ENCODE assay signal across 8 mouse cellular contexts in the genomic region with DNA sequence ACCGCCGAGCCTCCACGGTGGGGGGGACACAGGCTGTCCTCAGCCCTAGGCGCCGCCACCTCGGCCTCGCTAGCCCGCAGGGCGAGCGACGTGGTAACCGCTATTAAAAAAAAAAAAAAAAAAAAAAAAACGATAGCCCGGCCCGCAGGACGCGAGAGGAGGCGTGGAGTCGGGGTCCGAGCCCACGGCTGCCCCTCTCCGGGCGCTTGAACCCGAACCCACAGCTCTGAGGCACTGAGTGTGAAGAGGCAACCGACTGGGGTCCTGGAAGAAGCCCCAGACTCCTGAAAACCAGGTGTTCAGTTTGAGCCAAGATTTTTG. TPM values are rescaled to one million over a fixed set of nuclear protein-coding genes. Genes with fewer than 3 reads are reported as not detected.
DNase-seq lines count a peak whose midpoint lies in the region; ATAC-seq lines count a peak whose summit lies in the region.

No protein-coding gene starts in this region.

- H3K4me1 ChIP-seq in kidney, embryonic 14.5 days (ENCODE audit: control insufficient read depth, insufficient read depth, low read length), result peaks cover 11% of the 10 kb centered on the region; the same call in 1 of the 2 replicates
- no peaks in the 10 kb centered on the region for H3K4me1 ChIP-seq in brown adipose tissue, adult 24 weeks (ENCODE audit: control insufficient read depth, insufficient read depth, insufficient read length, low read length)
- peaks cover 19% of the 10 kb centered on the region for H3K4me1 ChIP-seq in hindbrain, embryonic 14.5 days (replicated peaks; ENCODE audit: control insufficient read depth, insufficient read depth, low read length)
- peaks cover 19% of the 10 kb centered on the region for H3K4me1 ChIP-seq in midbrain, embryonic 15.5 days

- peak overlapping the region; percentile 63 for H3K4me2 ChIP-seq in kidney, embryonic 14.5 days (replicated peaks; ENCODE audit: low read depth, low read length)
- H3K4me2 ChIP-seq in hindbrain, embryonic 14.5 days (replicated peaks), result peak overlapping the region; percentile 70
- peak overlapping the region; percentile 59 for H3K4me2 ChIP-seq in midbrain, embryonic 15.5 days

- ATAC-seq in kidney, embryonic 14.5 days (ENCODE audit: low FRiP score, low TSS enrichment), result no peak
- ATAC-seq in hindbrain, embryonic 14.5 days (ENCODE audit: low FRiP score), result no peak; the same call in 1 of the 2 replicates
- ATAC-seq in midbrain, embryonic 15.5 days (replicated peaks), result peak; percentile 21

- H3K9ac ChIP-seq in kidney, embryonic 14.5 days (ENCODE audit: low read depth, low read length), result peak overlapping the region; percentile 85
- H3K9ac ChIP-seq in hindbrain, embryonic 14.5 days, result peak overlapping the region; percentile 65
- peak overlapping the region; percentile 85 for H3K9ac ChIP-seq in midbrain, embryonic 15.5 days

- WGBS in kidney, embryonic 14.5 days, result under 1% methylated on average over 23 of the region's 25 CpGs
- WGBS in hindbrain, embryonic 14.5 days, result 0% methylated on average over 25 of the region's 25 CpGs
- WGBS in midbrain, embryonic 15.5 days, result under 1% methylated on average over 25 of the region's 25 CpGs

- H3K9me3 ChIP-seq in kidney, embryonic 14.5 days (ENCODE audit: control insufficient read depth, low read length), result no peaks in the 10 kb centered on the region
- no peaks in the 10 kb centered on the region for H3K9me3 ChIP-seq in hindbrain, embryonic 14.5 days (ENCODE audit: control insufficient read depth, low read length)
- no peaks in the 10 kb centered on the region for H3K9me3 ChIP-seq in midbrain, embryonic 15.5 days

- H3K36me3 ChIP-seq in kidney, embryonic 14.5 days (ENCODE audit: control insufficient read depth, insufficient read depth, low read length), result no peaks in the 10 kb centered on the region
- H3K36me3 ChIP-seq in hindbrain, embryonic 14.5 days (replicated peaks; ENCODE audit: control insufficient read depth, insufficient read depth), result no peaks in the 10 kb centered on the region
- H3K36me3 ChIP-seq in midbrain, embryonic 15.5 days (replicated peaks), result no peaks in the 10 kb centered on the region

- no peaks in the 10 kb centered on the region for H3K27me3 ChIP-seq in kidney, embryonic 14.5 days (ENCODE audit: control insufficient read depth, insufficient read depth, low read length)
- no peaks in the 10 kb centered on the region for H3K27me3 ChIP-seq in hindbrain, embryonic 14.5 days (ENCODE audit: control insufficient read depth, insufficient read depth, low read length)
- no peaks in the 10 kb centered on the region for H3K27me3 ChIP-seq in midbrain, embryonic 15.5 days (replicated peaks)

- DNase-seq in kidney, adult 9 months, result no peak
- no peak for DNase-seq in hindbrain, embryonic 14.5 days (ENCODE audit: low spot score)
- DNase-seq in ovary, postnatal 14 days (ENCODE audit: low spot score), result no peak
- DNase-seq in adrenal gland, adult 8-10 months, result no peak
- no peak for DNase-seq in adrenal gland, adult 18-20 months (ENCODE audit: low spot score in 2 of 2)

- peak overlapping the region; percentile 81; the same call in 1 of the 2 replicates for H3K27ac ChIP-seq in kidney, embryonic 14.5 days (ENCODE audit: low read depth, low read length)
- peak overlapping the region; percentile 73 for H3K27ac ChIP-seq in brown adipose tissue, adult 24 weeks (replicated peaks; ENCODE audit: low read depth, low read length)
- peak overlapping the region; percentile 78 for H3K27ac ChIP-seq in hindbrain, embryonic 14.5 days
- H3K27ac ChIP-seq in midbrain, embryonic 15.5 days, result peak overlapping the region; percentile 86

- peak overlapping the region; percentile 75 for H3K4me3 ChIP-seq in kidney, embryonic 14.5 days (ENCODE audit: low read length)
- H3K4me3 ChIP-seq in brown adipose tissue, adult 24 weeks (ENCODE audit: insufficient read depth, low read depth, low read length), result peak overlapping the region; percentile 98
- peak overlapping the region; percentile 44 for H3K4me3 ChIP-seq in hindbrain, embryonic 14.5 days (replicated peaks; ENCODE audit: low read length)
- peak overlapping the region; percentile 60 for H3K4me3 ChIP-seq in midbrain, embryonic 15.5 days

RNA-seq across cellular contexts. Expression of a gene that starts 11.9 kb away (rescaled TPM):
- 7.4 and 9.0 TPM in 2 replicates for polyA plus RNA-seq in kidney, embryonic 14.5 days (2014; fragmentation: Nextera tagmentation; extraction: Ambion mirVana)
- 9.2 and 14.3 TPM in 2 replicates for polyA plus RNA-seq in brown adipose tissue, adult 24 weeks (2012; ENCODE audit: insufficient read depth, insufficient read length, missing spikeins)
- polyA plus RNA-seq in hindbrain, embryonic 14.5 days (2014; fragmentation: Nextera tagmentation; extraction: Ambion mirVana), result 14.4 and 14.8 TPM in 2 replicates
- polyA plus RNA-seq in midbrain, embryonic 15.5 days (2015; fragmentation: Nextera tagmentation; extraction: Ambion mirVana), result 9.9 and 10.5 TPM in 2 replicates
- total RNA-seq in adrenal gland, adult 8-10 months (2022), result 10 to 100 TPM; 15.1 to 24.6 (median 19.1) TPM
- total RNA-seq in adrenal gland, adult 18-20 months (2021), result 10 to 100 TPM; 14.9 to 17.4 TPM

RNA-seq across cellular contexts. Expression of a gene that starts 12.3 kb away (rescaled TPM):
- 28.8 and 30.9 TPM in 2 replicates for polyA plus RNA-seq in kidney, embryonic 14.5 days (2014; fragmentation: Nextera tagmentation; extraction: Ambion mirVana)
- polyA plus RNA-seq in brown adipose tissue, adult 24 weeks (2012; ENCODE audit: insufficient read depth, insufficient read length, missing spikeins), result 6.7 and 9.0 TPM in 2 replicates
- 23.7 and 24.5 TPM in 2 replicates for polyA plus RNA-seq in hindbrain, embryonic 14.5 days (2014; fragmentation: Nextera tagmentation; extraction: Ambion mirVana)
- 27.3 and 29.2 TPM in 2 replicates for polyA plus RNA-seq in midbrain, embryonic 15.5 days (2015; fragmentation: Nextera tagmentation; extraction: Ambion mirVana)
- 10 to 100 TPM; 24.3 to 28.4 (median 24.9) TPM for total RNA-seq in adrenal gland, adult 8-10 months (2022)
- 10 to 100 TPM; 12.3 to 15.4 TPM for total RNA-seq in adrenal gland, adult 18-20 months (2021)

RNA-seq across cellular contexts. Expression of a gene that starts 47.3 kb away (rescaled TPM):
- 535 and 564 TPM in 2 replicates for polyA plus RNA-seq in kidney, embryonic 14.5 days (2014; fragmentation: Nextera tagmentation; extraction: Ambion mirVana)
- 451 and 574 TPM in 2 replicates for polyA plus RNA-seq in brown adipose tissue, adult 24 weeks (2012; ENCODE audit: insufficient read depth, insufficient read length, missing spikeins)
- 971 and 973 TPM in 2 replicates for polyA plus RNA-seq in hindbrain, embryonic 14.5 days (2014; fragmentation: Nextera tagmentation; extraction: Ambion mirVana)
- polyA plus RNA-seq in midbrain, embryonic 15.5 days (2015; fragmentation: Nextera tagmentation; extraction: Ambion mirVana), result 811 and 847 TPM in 2 replicates
- total RNA-seq in adrenal gland, adult 8-10 months (2022), result 100 to 1,000 TPM; 161 to 210 (median 183) TPM
- total RNA-seq in adrenal gland, adult 18-20 months (2021), result 100 to 1,000 TPM; 166 to 218 TPM

Comparison
In these comparisons a context has a peak if more than half of its experiments do, and no peak if none do; other contexts are left out.
1. H3K4me3 ChIP-seq: peak in every context shown above with its lines; median percentile 98 in brown adipose tissue, adult 24 weeks; 75 in kidney, embryonic 14.5 days; 60 in midbrain, embryonic 15.5 days; 44 in hindbrain, embryonic 14.5 days.